Mouse (Mus musculus): ENCODE results near the gene Bcl7a.

- TF ChIP-seq CTCF (IDR thresholded peaks at IDR 0.05; ENCODE audit: low read depth, low read length), result 0 out of 2 replicates have a peak, but pooled peaks have one; percentile 27
- TF ChIP-seq TAL1 (conservative IDR thresholded peaks at IDR 0.05; ENCODE audit: low read depth, low read length), result no peak
- TF ChIP-seq GATA1 (IDR thresholded peaks at IDR 0.05; ENCODE audit: borderline replicate concordance, low read length), result no peak
Observed at GRCm38 (mm10) chr5:123298526-123298925, 45.1 kb upstream of the Bcl7a start.
